In genomic region chr4:45549514-45549913, GRCm38 (mm10) we compare ENCODE assay signal across 9 mouse cellular contexts. TPM values are rescaled to one million over a fixed set of nuclear protein-coding genes. Genes with fewer than 3 reads are reported as not detected.
A peak's percentile ranks its signal among the peaks of the same experiment; 100 is the strongest.
DNase-seq lines count a peak whose midpoint lies in the region; ATAC-seq and TF ChIP-seq lines count a peak whose summit lies in the region.
"Had no signal": no experiment of that assay in that cellular context is flagged by ENCODE, and none has a peak within 500 bp of the region (broad histone marks: within the 10 kb centered on the region; RNA-seq: fewer than 3 reads in every experiment).

No protein-coding gene starts in this region.

- no peak overlapping the region for H3K27ac ChIP-seq in left cerebral cortex, adult 2 months
- no peak overlapping the region for H3K27ac ChIP-seq in hindbrain, embryonic 14.5 days
- H3K27ac ChIP-seq: macrophage had no signal

- no peaks in the 10 kb centered on the region for H3K4me1 ChIP-seq in hindbrain, embryonic 14.5 days (replicated peaks; ENCODE audit: control insufficient read depth, insufficient read depth, low read length)

- 69% methylated on average over 5 of the region's 5 CpGs for WGBS in hindbrain, embryonic 14.5 days

- no peak for DNase-seq in left cerebral cortex, adult 2 months (ENCODE audit: extremely low spot score in 1 of 2, low spot score in 2 of 2)
- DNase-seq in left cerebral cortex, adult 9 months (ENCODE audit: low spot score in 2 of 2): no peak
- peak; percentile 27 for DNase-seq in ES-CJ7 (ENCODE audit: low read depth, low spot score)
- DNase-seq in adrenal gland, postnatal 25 days: peak; percentile 63
- DNase-seq in lung, adult 18-20 months: peak; percentile 32 to 41
- DNase-seq in c-Kit-positive CD71-positive TER-119-positive erythroid progenitor cells, embryonic 14.5 days (ENCODE audit: low spot score): no peak
- no peak for DNase-seq in urinary bladder, postnatal 10 days (ENCODE audit: low spot score)
- DNase-seq in hindbrain, embryonic 14.5 days (ENCODE audit: low spot score): no peak

- no peaks in the 10 kb centered on the region for H3K36me3 ChIP-seq in hindbrain, embryonic 14.5 days (replicated peaks; ENCODE audit: control insufficient read depth, insufficient read depth)

- no peak overlapping the region for H3K4me2 ChIP-seq in hindbrain, embryonic 14.5 days (replicated peaks)

- H3K9me3 ChIP-seq in hindbrain, embryonic 14.5 days (ENCODE audit: control insufficient read depth, low read length): no peaks in the 10 kb centered on the region

- no peaks in the 10 kb centered on the region for H3K27me3 ChIP-seq in hindbrain, embryonic 14.5 days (ENCODE audit: control insufficient read depth, insufficient read depth, low read length)

- intact Hi-C loops in left cerebral cortex, adult 2 months (cut with DNase I): no loop called here

- peak; percentile 49 for TF ChIP-seq CTCF in left cerebral cortex, adult 2 months (IDR thresholded peaks at IDR 0.05)

- no peak overlapping the region for H3K9ac ChIP-seq in hindbrain, embryonic 14.5 days

- ATAC-seq in hindbrain, embryonic 14.5 days (ENCODE audit: low FRiP score): no peak

- no peak overlapping the region for H3K4me3 ChIP-seq in left cerebral cortex, adult 2 months
- no peak overlapping the region for H3K4me3 ChIP-seq in hindbrain, embryonic 14.5 days (replicated peaks; ENCODE audit: low read length)

RNA-seq across cellular contexts. Expression of gene Shb, which starts 17.2 kb away (rescaled TPM):
- 10 to 100 TPM; 11.0 to 11.6 TPM for total RNA-seq in left cerebral cortex, adult 2 months (2021)
- 88.4 and 94.4 TPM in 2 replicates for total RNA-seq in adrenal gland, postnatal 25 days (2021)
- polyA plus RNA-seq in hindbrain, embryonic 14.5 days (2014; fragmentation: Nextera tagmentation; extraction: Ambion mirVana): 8.7 and 9.9 TPM in 2 replicates

Comparison
In these comparisons a context has a peak if more than half of its experiments do, and no peak if none do; other contexts are left out.
1. DNase-seq: peak in ES-CJ7 (single experiment), adrenal gland, postnatal 25 days (single experiment) and lung, adult 18-20 months (2 of 2); none in left cerebral cortex, adult 2 months (0 of 2), left cerebral cortex, adult 9 months (0 of 2), c-Kit-positive CD71-positive TER-119-positive erythroid progenitor cells, embryonic 14.5 days (single experiment), urinary bladder, postnatal 10 days (single experiment) and hindbrain, embryonic 14.5 days (single experiment).